Mouse (Mus musculus) cerebellum, adult 2 months (tissue): ENCODE measurements around the gene Ssc5d. TPM values are rescaled to one million over a fixed set of nuclear protein-coding genes. Genes with fewer than 3 reads are reported as not detected.

Experiments used
- DNase-seq, 2 experiments: peaks; one replicate each; pipeline ENCODE4 v3.0.0; 2021
- H3K27ac ChIP-seq: fragments of 200-500 bp; 2 replicates; pipeline ENCODE4 v1.5.1; 2012; ENCODE audit warnings: low read length, control low read depth, inconsistent platforms; ENCODE audit not compliant: insufficient read depth
- H3K27me3 ChIP-seq: fragments of 200-500 bp; 2 replicates; pipeline ENCODE4 v1.6.1; 2012; ENCODE audit warnings: inconsistent platforms, mild to moderate bottlenecking, low read length, moderate library complexity; ENCODE audit not compliant: control insufficient read depth, insufficient read depth
- H3K4me1 ChIP-seq: fragments of 200-500 bp; 2 replicates; pipeline ENCODE4 v1.6.1; 2011; ENCODE audit warnings: low read length; ENCODE audit not compliant: control insufficient read depth, insufficient read depth
- H3K4me3 ChIP-seq: fragments of 200-500 bp; replicated peaks from 2 replicates; pipeline ENCODE3; 2011; ENCODE audit warnings: mild to moderate bottlenecking, low read depth, low read length, control low read depth; ENCODE audit not compliant: insufficient read depth
- CTCF ChIP-seq: fragments of 200-500 bp; IDR thresholded peaks from 2 replicates; pipeline ENCODE4 v1.5.1; 2011; ENCODE audit warnings: low read depth, mild to moderate bottlenecking, control low read depth, low read length, moderate library complexity, borderline replicate concordance; ENCODE audit not compliant: insufficient read depth
- POLR2A ChIP-seq: fragments of 200-500 bp; IDR thresholded peaks from 2 replicates; pipeline ENCODE4 v1.6.1; 2011; ENCODE audit warnings: low read length, control low read depth, borderline replicate concordance; ENCODE audit not compliant: insufficient read depth
- WGBS: fragments of 180-500 bp; shearing (Covaris S2); methylation state at CpG from one replicate; pipeline ENCODE4 v1.1.7; 2018; 5-methylcytosine and 5-hydroxymethylcytosine counted together
- polyA plus RNA-seq: library from polyadenylated mRNA; depleted of rRNA; stranded (reverse); fragments of >200 nt; gene quantifications from 2 replicates; pipeline ENCODE4 v1.2.3, GENCODE M21; 2012

The Ssc5d gene
- polyA plus RNA-seq, 1 experiment: 1.9 TPM

DNA sequence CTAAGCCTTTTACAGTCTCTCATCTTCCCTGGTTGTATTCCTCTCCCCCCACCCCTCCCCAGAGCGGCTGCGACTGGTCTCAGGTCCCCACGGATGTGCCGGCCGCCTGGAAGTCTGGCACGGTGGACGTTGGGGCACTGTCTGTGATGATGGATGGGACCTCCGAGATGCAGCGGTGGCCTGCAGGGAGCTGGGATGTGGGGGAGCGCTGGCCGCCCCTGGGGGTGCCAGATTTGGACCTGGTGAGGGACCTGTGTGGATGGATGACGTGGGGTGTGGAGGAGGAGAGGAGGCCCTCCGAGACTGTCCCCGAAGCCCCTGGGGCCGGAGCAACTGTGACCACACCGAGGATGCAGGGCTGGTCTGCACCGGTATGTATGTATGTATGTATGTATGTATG, 2.7 kb downstream of the Ssc5d start:
- Histone ChIP-seq H3K4me3 (no peak overlapping the region), H3K4me1 (no peaks in the 10 kb centered on the region; the same call in 1 of the 2 replicates), H3K27ac (no peak overlapping the region), H3K27me3 (no peaks in the 10 kb centered on the region)
- no peak for TF ChIP-seq POLR2A
- TF ChIP-seq CTCF: no peak
- WGBS: 68% methylated on average over 17 of the region's 17 CpGs
- DNase-seq: no peak

GRCm38 (mm10) chr7:4933103-4933502, 7.5 kb downstream of the Ssc5d start:
- WGBS: 20% methylated on average over 12 of the region's 12 CpGs
- H3K4me1 ChIP-seq: no peaks in the 10 kb centered on the region
- no peak overlapping the region for H3K4me3 ChIP-seq
- DNase-seq: no peak
- H3K27me3 ChIP-seq: no peaks in the 10 kb centered on the region
- no peak for TF ChIP-seq CTCF
- no peak for TF ChIP-seq POLR2A
- H3K27ac ChIP-seq: no peak overlapping the region

GRCm38 (mm10) chr7:4934160-4934914, 8.8 kb downstream of the Ssc5d start:
- Histone ChIP-seq H3K4me3 (no peak overlapping the region), H3K4me1 (no peaks in the 10 kb centered on the region), H3K27me3 (no peaks in the 10 kb centered on the region), H3K27ac (no peak overlapping the region)
- DNase-seq: no peak
- no peak for TF ChIP-seq POLR2A
- no peak; the same call in 1 of the 2 replicates for TF ChIP-seq CTCF
- 81% methylated on average over 4 of the region's 4 CpGs for whole genome bisulfite sequencing

DNA sequence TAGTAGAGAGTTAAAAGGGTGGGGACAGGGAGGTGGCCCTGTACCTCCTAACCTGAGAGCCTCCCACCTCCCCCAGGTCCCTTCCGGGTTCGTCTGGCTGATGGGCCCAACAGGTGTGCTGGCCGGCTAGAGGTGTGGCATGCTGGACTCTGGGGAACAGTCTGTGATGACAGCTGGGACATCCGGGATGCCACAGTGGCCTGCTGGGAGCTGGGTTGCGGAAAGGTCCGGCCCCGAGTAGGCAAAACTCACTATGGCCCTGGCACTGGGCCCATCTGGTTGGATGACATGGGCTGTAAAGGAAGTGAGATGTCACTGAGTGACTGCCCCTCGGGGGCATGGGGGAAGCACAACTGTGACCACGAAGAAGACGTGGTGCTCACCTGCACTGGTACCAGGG, 11.2 kb downstream of the Ssc5d start:
- H3K27ac ChIP-seq: no peak overlapping the region
- no peak for TF ChIP-seq CTCF
- H3K4me3 ChIP-seq: no peak overlapping the region
- 25% methylated on average over 10 of the region's 10 CpGs for WGBS
- no peaks in the 10 kb centered on the region for H3K27me3 ChIP-seq
- DNase-seq: no peak
- H3K4me1 ChIP-seq: no peaks in the 10 kb centered on the region

GRCm38 (mm10) chr7:4937392-4937791, 11.8 kb downstream of the Ssc5d start:
- TF ChIP-seq CTCF: no peak
- TF ChIP-seq POLR2A: no peak
- Histone ChIP-seq H3K27me3 (no peaks in the 10 kb centered on the region), H3K27ac (no peak overlapping the region), H3K4me1 (no peaks in the 10 kb centered on the region), H3K4me3 (no peak overlapping the region)
- no peak for DNase-seq
- WGBS: 81% methylated on average over 11 of the region's 11 CpGs

- WGBS: 40% methylated on average over 2 of the region's 2 CpGs
- peak; percentile 65 to 79 for DNase-seq
- no peaks in the 10 kb centered on the region for H3K27me3 ChIP-seq
- H3K4me3 ChIP-seq: no peak overlapping the region
- no peak overlapping the region for H3K27ac ChIP-seq
- H3K4me1 ChIP-seq: no peaks in the 10 kb centered on the region
- no peak for TF ChIP-seq POLR2A
- TF ChIP-seq CTCF: peak; percentile 82
These were observed 12.9 kb downstream of the Ssc5d start for GRCm38 (mm10) chr7:4938456-4938855.

DNA sequence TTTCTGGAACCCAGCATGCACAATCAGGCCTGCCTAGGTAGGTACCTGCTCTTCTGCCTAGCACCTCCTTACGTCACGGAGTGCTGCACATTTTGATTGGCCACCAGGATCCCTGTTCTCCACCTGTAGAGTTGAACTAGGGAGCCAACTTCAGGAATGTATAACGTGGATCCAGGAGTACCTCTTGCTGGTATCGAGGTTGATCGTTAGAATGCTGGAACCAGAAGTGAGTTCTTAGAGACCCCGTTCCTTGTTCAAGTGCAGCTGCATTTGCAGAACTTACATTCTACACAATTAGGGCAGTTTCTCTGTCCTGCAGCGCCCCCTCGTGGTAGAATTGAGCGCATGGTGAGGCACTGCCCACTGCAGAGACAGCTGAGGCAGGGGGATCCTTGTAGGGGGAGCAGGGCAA, 14.5 kb downstream of the Ssc5d start:
- H3K27ac ChIP-seq: no peak overlapping the region
- TF ChIP-seq POLR2A (no peak), CTCF (peak; percentile 78)
- H3K27me3 ChIP-seq: no peaks in the 10 kb centered on the region
- 14% methylated on average over 9 of the region's 9 CpGs for WGBS
- DNase-seq: peak; percentile 70 to 83
- H3K4me3 ChIP-seq: no peak overlapping the region
- no peaks in the 10 kb centered on the region for H3K4me1 ChIP-seq

DNA sequence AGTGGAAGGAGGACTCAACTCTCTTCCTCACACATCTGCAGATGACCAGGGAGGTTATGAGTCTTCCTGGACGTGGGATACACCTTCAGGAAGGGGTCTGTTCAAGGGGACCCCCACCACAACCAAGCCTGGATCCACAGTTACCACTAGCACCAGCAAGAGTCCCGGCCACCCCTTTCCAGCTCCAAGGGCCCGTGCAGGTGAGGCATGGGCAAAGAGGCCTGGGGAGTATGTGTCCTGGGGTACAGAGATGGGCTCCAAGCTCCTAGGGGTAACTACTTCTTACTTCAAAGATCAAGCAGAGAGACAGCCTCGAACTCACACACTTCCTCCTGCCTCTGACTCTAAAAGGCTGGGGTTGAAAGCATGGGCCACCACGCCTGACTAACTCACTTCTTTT, 17.1 kb downstream of the Ssc5d start:
- H3K4me3 ChIP-seq: no peak overlapping the region
- TF ChIP-seq CTCF: no peak
- no peak for DNase-seq
- no peaks in the 10 kb centered on the region for H3K27me3 ChIP-seq
- 53% methylated on average over 5 of the region's 5 CpGs for WGBS
- H3K27ac ChIP-seq: no peak overlapping the region
- no peaks in the 10 kb centered on the region for H3K4me1 ChIP-seq
